Mouse (Mus musculus) frontal cortex, postnatal 25 days (tissue): ENCODE results near the gene Il34.
"Not testable (repeated sequence)": the region's sequence is repeated elsewhere in the genome, so short reads cannot be mapped to it uniquely, and the experiment has no call there.

Experiments used
- DNase-seq, 2 experiments: peaks; one replicate each; pipeline ENCODE4 v3.0.0; 2022; ENCODE audit warnings: low spot score in 2 of 2

Gene Il34

DNA sequence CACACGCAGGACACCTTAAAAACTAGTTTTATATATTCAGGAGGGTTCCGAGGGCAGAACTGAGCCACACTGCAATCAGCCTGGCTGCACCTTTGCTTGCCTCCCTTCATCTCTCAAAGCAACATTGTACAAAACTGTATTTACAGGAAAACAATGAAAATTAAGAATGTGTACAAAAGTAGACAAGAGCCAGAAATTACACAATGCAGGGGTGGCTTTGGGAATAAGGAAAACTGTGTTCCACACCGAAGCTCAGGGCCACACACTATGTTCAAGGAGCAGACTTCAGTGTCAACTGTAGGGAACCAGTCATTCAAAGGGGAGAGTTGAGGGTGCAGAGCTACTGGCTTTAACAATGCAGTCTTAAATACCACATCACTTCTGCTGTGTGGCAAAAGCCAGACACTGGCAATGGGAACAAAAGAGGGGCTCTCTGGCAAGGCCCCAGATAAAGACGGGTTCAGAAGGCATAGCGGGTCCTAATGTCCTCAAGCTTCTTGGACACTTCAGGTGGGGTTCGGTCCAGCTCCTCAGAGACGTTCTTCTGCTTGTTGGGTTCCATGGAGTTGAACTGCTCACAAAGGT lies 4.8 kb upstream of the Il34 start:
- DNase-seq = no peak

GRCm38 (mm10) chr8:110809831-110810230 lies 4.1 kb upstream of the Il34 start:
- DNase-seq = no peak

DNA sequence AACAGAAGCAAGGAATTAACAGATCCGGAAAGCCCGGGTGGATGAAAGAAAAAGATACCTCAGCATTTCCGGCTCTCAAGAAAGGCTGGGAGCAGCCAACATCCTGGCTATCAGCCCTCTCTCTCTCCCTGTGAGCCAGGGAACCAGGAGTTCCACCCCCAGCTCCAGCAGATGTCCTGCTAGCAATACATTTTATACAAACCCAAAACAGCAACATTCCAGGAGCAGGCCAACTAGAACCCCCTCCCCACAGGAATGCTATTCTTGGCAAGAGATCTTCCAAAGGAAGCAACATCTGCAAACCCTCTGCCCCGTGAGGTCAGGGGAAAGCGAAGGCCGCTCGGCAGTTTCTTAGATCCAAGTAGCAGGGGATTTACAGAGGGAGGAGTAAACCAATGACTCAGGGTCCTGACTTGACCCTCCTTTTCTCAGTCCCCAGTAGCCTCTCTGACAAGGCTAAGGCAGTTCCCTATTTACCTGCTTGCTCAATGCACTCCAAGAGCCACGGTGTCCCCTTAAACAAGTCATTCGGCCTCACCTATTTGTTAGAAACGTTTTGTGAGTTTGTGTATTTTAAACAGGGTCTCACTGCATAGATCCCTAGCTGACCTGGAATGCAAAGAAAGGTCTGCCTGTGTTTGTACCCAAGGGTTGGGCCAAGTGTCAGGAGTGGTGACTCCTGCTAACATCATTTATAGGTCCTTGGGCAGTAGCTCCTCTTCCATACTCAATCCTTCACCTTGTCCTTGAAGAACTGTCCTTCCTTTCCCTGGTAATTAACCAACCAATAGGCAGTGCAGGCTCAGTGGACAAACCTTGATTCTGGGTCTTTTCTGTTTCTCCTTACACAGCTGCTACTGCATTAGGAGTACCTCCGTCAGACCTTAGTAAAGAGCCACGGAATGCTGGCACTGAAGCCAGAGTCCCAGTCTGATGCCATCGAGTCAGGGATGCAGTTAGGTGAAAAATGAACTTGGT lies 3.1 kb upstream of the Il34 start:
- DNase-seq = no peak

- no peak for DNase-seq
Observed at GRCm38 (mm10) chr8:110806146-110806545, 422 bp upstream of the Il34 start.

- no peak for DNase-seq
Observed at GRCm38 (mm10) chr8:110804825-110805514, 754 bp downstream of the Il34 start.

GRCm38 (mm10) chr8:110803856-110804255 lies 1.9 kb downstream of the Il34 start:
- no peak for DNase-seq

- DNase-seq = no peak
Observed at GRCm38 (mm10) chr8:110802988-110803387, 2.7 kb downstream of the Il34 start.

GRCm38 (mm10) chr8:110797086-110797485 lies 8.6 kb downstream of the Il34 start:
- no peak for DNase-seq

GRCm38 (mm10) chr8:110794363-110794965 lies 11.3 kb downstream of the Il34 start:
- DNase-seq = no peak

GRCm38 (mm10) chr8:110793936-110794335 lies 11.8 kb downstream of the Il34 start:
- no peak for DNase-seq

GRCm38 (mm10) chr8:110793511-110793910 lies 12.2 kb downstream of the Il34 start:
- DNase-seq = no peak

GRCm38 (mm10) chr8:110792574-110793200 lies 13.0 kb downstream of the Il34 start:
- DNase-seq = no peak

DNA sequence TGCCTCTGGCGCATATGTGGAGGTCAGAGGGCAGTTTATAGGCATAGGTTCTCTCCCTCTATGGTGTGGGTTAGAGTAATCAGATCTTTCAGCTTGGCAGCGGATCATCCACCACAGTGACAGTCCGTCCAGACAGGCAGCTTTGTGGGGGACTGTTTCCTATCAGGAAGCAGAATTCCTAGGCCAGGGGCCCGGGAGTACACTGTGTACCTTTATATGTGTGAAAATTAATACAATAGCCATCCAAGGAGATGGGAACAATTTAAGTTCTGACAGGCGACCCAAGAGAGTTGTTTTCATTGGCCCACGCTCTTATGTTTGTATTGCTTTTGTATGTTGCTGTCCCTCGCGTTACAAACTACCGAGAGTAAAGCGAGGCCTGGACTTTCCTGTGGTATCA lies 14.6 kb downstream of the Il34 start:
- DNase-seq = no peak

GRCm38 (mm10) chr8:110790270-110790669 lies 15.5 kb downstream of the Il34 start:
- DNase-seq = no peak

DNA sequence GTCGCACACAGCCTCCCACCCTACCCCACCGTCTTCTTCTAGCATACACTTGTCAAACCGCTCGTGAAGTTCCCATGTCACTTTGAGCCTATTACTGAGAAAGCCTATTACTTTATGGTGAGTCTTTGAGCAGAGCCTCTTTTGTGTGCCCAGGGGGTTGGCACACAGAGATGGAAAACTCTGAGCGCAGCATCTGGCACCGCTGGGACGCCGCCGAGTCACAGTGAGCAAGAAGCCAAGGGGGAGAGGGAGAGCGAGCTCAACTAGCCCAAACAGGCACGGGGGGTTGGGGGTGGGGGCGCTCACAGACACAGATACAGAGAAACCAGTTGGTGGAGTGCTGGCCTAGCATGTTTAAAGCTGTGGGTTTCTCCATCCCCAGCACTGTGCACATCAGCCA lies 16.2 kb downstream of the Il34 start:
- no peak for DNase-seq

GRCm38 (mm10) chr8:110788981-110789380 lies 16.7 kb downstream of the Il34 start:
- DNase-seq = no peak

DNA sequence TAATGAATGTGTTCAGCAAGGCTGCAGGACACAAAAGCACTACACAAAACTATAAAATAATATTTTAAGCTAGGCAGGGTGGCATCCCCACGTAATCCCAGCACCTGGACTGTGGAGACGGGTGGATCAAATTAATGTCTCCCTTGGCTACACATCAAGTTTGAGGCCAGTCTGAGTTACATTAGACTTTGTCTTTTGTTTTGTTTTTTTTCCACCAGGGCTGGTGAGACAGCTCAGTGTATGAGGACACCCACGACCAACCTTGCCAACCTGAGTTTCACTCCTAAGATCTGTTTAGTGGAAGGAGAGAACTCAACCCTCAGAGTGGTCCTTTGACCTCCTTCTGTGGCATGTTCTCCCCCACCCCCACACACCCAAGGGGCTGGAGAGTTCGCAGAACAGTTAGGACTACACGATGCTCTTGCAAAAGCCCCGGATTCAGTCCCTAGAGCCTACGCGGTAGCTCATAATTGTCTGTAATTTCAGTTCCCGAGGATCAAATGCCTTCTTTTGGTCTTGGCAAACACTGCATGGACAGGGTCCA lies 18.2 kb downstream of the Il34 start:
- no peak for DNase-seq

- DNase-seq = no peak
Observed at GRCm38 (mm10) chr8:110786934-110787333, 18.8 kb downstream of the Il34 start.

DNA sequence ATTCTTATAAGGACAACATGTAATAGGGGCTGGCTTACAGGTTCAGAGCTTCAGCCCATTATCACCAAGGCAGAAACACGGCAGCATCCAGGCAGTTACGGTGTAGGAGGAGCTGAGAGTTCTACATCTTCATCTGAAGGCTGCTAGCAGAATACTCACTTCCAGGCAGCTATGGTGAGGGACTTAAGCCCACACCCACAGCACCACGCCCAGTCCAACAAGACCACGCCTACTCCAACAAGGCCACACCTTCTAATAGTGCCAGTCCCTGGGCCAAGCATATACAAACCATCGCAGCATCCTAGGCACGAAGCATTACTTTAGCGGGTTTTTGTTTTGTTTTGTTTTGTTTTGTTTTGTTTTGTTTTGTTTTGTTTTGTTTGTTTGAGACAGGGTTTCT lies 19.2 kb downstream of the Il34 start:
- not testable (repeated sequence) for DNase-seq

DNA sequence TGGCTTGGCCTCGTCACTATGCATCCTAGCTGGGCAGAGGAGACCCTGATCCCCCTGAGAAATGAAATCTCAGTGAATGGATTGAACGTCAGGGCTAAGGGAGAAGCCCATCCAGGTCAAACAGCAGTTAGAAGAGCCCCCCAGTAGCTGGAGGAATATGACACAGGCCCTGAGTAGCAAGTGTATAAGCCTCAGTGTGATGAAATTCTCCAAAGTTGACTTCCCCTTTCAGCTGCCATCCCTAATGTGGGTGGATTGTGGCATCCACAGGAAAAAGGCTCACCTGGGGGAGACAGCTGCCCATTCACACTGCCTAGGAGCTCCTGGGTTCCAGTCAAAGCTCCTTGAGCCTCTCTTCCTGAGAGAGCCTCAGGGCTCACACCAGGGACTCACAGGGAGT lies 20.4 kb downstream of the Il34 start:
- no peak for DNase-seq

- no peak for DNase-seq
Observed at GRCm38 (mm10) chr8:110779924-110780718, 25.6 kb downstream of the Il34 start.
